Mouse (Mus musculus): ENCODE data around the gene Dusp27. TPM values are rescaled to one million over a fixed set of nuclear protein-coding genes. Genes with fewer than 3 reads are reported as not detected.
"Not testable (repeated sequence)": the region's sequence is repeated elsewhere in the genome, so short reads cannot be mapped to it uniquely, and the experiment has no call there.

Dusp27 gene
- polyA plus RNA-seq, 1 experiment from 2014 or later, result 14.0 TPM

DNA sequence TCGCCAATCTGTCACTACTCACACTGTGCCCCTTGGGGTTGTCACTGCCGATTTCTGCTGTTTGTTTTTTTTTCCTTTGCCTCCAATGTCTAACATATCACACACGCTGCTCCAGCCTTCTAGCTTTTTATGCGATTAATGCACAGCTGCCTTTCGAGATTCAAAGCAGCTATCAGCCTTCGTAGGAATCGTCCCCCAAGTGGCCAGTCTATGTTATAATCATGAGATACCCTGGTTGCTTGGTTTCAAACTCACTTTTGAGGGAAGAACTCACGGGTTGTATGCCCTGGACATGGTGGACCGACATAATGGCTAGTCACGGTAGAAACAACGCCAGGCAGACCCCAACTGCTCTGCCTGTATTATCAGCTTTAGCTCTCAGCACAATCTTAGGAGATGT is 23.6 kb upstream of the Dusp27 start:
- Histone ChIP-seq H3K27me3 (replicated peaks; ENCODE audit: control insufficient read depth, insufficient read depth, low read length) (peaks cover 19% of the 10 kb centered on the region), H3K27ac (replicated peaks; ENCODE audit: low read depth, low read length) (no peak overlapping the region), H3K4me3 (ENCODE audit: low read depth, low read length) (no peak overlapping the region), H3K4me2 (ENCODE audit: low read depth, low read length) (no peak overlapping the region), H3K36me3 (ENCODE audit: control insufficient read depth, insufficient read depth, low read length) (no peaks in the 10 kb centered on the region), H3K4me1 (ENCODE audit: control insufficient read depth, insufficient read depth, low read length) (0 out of 2 replicates have a peak, but pooled peaks cover 4% of the 10 kb centered on the region), H3K9ac (ENCODE audit: low read depth, low read length) (no peak overlapping the region), H3K9me3 (ENCODE audit: control insufficient read depth, low read length) (no peaks in the 10 kb centered on the region)
- ATAC-seq (ENCODE audit: low read depth) (no peak), DNase-seq (ENCODE audit: low spot score) (peak; percentile 33)
- WGBS, result 52% methylated on average over 11 of the region's 11 CpGs

DNA sequence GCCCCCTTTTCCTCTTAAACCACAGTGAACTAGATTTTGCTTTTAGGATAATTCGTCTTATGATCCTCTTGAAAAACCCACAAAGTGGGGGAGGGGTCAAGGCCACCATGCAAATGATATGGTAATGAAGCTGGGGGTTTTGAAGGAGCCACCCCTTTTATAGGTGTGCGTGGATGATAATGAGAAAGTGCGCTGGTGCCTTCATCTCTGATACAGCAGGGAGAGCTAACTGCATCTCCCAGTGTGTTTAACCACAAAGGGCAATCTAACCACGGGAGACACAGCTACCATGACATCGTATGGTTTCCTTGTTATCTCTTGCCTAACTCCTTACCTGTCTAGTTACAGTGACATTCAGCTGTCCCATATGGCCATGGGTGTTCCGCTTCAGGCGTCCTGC is 22.3 kb upstream of the Dusp27 start:
- peaks cover 12% of the 10 kb centered on the region for H3K27me3 ChIP-seq (replicated peaks; ENCODE audit: control insufficient read depth, insufficient read depth, low read length)
- H3K9ac ChIP-seq (ENCODE audit: low read depth, low read length), result no peak overlapping the region
- 0 out of 2 replicates have a peak, but pooled peaks cover 4% of the 10 kb centered on the region for H3K4me1 ChIP-seq (ENCODE audit: control insufficient read depth, insufficient read depth, low read length)
- no peak overlapping the region for H3K4me3 ChIP-seq (ENCODE audit: low read depth, low read length)
- no peaks in the 10 kb centered on the region for H3K9me3 ChIP-seq (ENCODE audit: control insufficient read depth, low read length)
- no peak overlapping the region for H3K27ac ChIP-seq (replicated peaks; ENCODE audit: low read depth, low read length)
- DNase-seq (ENCODE audit: low spot score), result no peak
- no peak for ATAC-seq (ENCODE audit: low read depth)
- H3K36me3 ChIP-seq (ENCODE audit: control insufficient read depth, insufficient read depth, low read length), result no peaks in the 10 kb centered on the region
- 84% methylated on average over 7 of the region's 7 CpGs for WGBS
- H3K4me2 ChIP-seq (ENCODE audit: low read depth, low read length), result no peak overlapping the region

DNA sequence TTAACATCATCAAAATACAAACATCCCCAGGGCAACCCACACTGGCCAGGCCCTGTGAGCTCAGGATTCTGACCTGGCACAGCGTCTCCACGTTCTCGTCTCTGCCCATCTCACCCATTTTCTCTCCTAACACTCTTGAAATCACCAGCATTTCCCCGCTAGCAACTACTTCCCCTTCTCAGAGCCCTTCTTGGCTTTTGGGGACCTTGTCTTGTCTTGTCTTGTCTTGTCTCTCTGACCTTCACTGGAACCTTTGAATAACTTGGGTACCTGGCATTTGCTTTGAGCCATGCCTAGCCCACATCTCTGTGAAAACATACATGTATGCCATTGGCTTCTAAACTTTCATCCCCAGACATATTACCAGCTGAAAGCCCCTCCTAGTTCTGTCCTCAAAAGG is 21.7 kb upstream of the Dusp27 start:
- no peaks in the 10 kb centered on the region for H3K9me3 ChIP-seq (ENCODE audit: control insufficient read depth, low read length)
- peaks cover 6% of the 10 kb centered on the region for H3K27me3 ChIP-seq (replicated peaks; ENCODE audit: control insufficient read depth, insufficient read depth, low read length)
- H3K4me2 ChIP-seq (ENCODE audit: low read depth, low read length), result no peak overlapping the region
- DNase-seq (ENCODE audit: low spot score), result no peak
- WGBS, result 81% methylated on average over 4 of the region's 4 CpGs
- no peaks in the 10 kb centered on the region for H3K36me3 ChIP-seq (ENCODE audit: control insufficient read depth, insufficient read depth, low read length)
- H3K9ac ChIP-seq (ENCODE audit: low read depth, low read length), result no peak overlapping the region
- no peak overlapping the region for H3K27ac ChIP-seq (replicated peaks; ENCODE audit: low read depth, low read length)
- no peak overlapping the region for H3K4me3 ChIP-seq (ENCODE audit: low read depth, low read length)
- H3K4me1 ChIP-seq (ENCODE audit: control insufficient read depth, insufficient read depth, low read length), result 0 out of 2 replicates have a peak, but pooled peaks cover 4% of the 10 kb centered on the region
- no peak for ATAC-seq (ENCODE audit: low read depth)

DNA sequence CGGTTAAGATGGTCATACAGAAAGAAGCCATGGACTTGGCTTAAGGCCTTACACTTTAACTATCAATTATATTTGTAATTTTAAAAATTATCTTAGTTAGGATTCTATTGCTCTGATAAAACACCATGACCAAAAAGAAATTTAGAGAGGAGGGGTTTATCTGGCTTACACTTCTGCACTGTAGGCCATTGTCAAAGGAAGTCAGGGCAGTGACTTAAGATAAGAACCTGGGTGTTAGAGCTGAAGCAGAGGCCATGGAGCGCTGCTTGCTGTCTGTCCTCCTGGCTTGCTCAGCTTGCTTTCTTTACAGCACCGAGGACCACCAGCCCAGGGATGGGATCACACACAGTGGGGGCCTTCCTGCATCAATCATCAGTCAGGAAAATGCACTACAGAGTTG is 19.9 kb upstream of the Dusp27 start:
- Histone ChIP-seq H3K4me1 (ENCODE audit: control insufficient read depth, insufficient read depth, low read length) (no peaks in the 10 kb centered on the region), H3K9ac (ENCODE audit: low read depth, low read length) (no peak overlapping the region), H3K4me2 (ENCODE audit: low read depth, low read length) (no peak overlapping the region), H3K9me3 (ENCODE audit: control insufficient read depth, low read length) (no peaks in the 10 kb centered on the region), H3K27me3 (replicated peaks; ENCODE audit: control insufficient read depth, insufficient read depth, low read length) (0 out of 2 replicates have a peak, but pooled peaks cover 5% of the 10 kb centered on the region), H3K36me3 (ENCODE audit: control insufficient read depth, insufficient read depth, low read length) (no peaks in the 10 kb centered on the region), H3K27ac (replicated peaks; ENCODE audit: low read depth, low read length) (no peak overlapping the region), H3K4me3 (ENCODE audit: low read depth, low read length) (no peak overlapping the region)
- WGBS, result 66% methylated on average over 3 of the region's 3 CpGs
- ATAC-seq (ENCODE audit: low read depth), result no peak
- no peak for DNase-seq (ENCODE audit: low spot score)

DNA sequence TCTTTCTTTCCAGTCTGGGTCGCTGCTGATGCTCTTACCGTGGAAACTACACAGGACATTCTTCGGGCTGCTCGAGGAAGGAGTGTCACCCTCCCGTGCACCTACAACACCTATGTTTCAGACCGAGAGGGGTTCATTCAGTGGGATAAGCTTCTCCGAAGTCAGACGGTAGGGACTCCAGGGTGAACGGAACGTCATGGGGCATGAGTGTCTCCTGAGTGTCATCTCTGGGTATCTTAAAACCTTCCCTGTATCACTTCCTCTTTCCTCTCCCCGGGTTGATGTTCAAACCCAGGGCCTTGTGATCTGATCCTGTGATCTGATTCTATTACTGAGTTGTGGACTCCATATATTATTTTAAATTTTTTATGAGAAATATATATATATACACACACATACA is 18.9 kb upstream of the Dusp27 start:
- 83% methylated on average over 11 of the region's 11 CpGs for WGBS
- Histone ChIP-seq H3K36me3 (ENCODE audit: control insufficient read depth, insufficient read depth, low read length) (no peaks in the 10 kb centered on the region), H3K27me3 (replicated peaks; ENCODE audit: control insufficient read depth, insufficient read depth, low read length) (no peaks in the 10 kb centered on the region), H3K9ac (ENCODE audit: low read depth, low read length) (no peak overlapping the region), H3K4me2 (ENCODE audit: low read depth, low read length) (no peak overlapping the region), H3K4me3 (ENCODE audit: low read depth, low read length) (no peak overlapping the region), H3K4me1 (ENCODE audit: control insufficient read depth, insufficient read depth, low read length) (no peaks in the 10 kb centered on the region), H3K9me3 (ENCODE audit: control insufficient read depth, low read length) (no peaks in the 10 kb centered on the region), H3K27ac (replicated peaks; ENCODE audit: low read depth, low read length) (no peak overlapping the region)
- no peak for DNase-seq (ENCODE audit: low spot score)
- no peak for ATAC-seq (ENCODE audit: low read depth)

DNA sequence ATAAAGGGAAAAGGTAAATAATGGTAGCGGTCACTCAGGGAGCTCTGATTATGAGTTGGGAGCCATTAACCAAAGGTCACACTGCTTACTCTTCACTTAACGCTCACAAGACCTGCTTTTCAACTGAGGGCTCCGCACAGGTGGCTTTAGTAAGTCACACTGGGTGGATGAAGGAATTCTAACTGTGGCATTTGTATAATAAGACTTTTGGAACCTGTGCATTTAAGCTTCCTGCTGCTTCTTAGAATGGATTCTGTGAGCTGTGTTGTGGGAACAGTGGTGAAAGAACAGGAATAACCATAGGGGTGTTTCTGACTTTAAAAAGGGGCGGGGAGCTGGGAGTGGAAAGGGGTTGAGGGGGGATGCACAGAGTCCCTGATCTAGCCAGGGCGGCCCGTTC is 14.6 kb upstream of the Dusp27 start:
- H3K9me3 ChIP-seq (ENCODE audit: control insufficient read depth, low read length), result no peaks in the 10 kb centered on the region
- no peaks in the 10 kb centered on the region for H3K27me3 ChIP-seq (replicated peaks; ENCODE audit: control insufficient read depth, insufficient read depth, low read length)
- WGBS, result 74% methylated on average over 6 of the region's 6 CpGs
- no peaks in the 10 kb centered on the region for H3K4me1 ChIP-seq (ENCODE audit: control insufficient read depth, insufficient read depth, low read length)
- ATAC-seq (ENCODE audit: low read depth) (no peak), DNase-seq (ENCODE audit: low spot score) (no peak)
- H3K4me3 ChIP-seq (ENCODE audit: low read depth, low read length), result no peak overlapping the region
- H3K4me2 ChIP-seq (ENCODE audit: low read depth, low read length), result no peak overlapping the region
- no peak overlapping the region for H3K9ac ChIP-seq (ENCODE audit: low read depth, low read length)
- no peak overlapping the region for H3K27ac ChIP-seq (replicated peaks; ENCODE audit: low read depth, low read length)
- no peaks in the 10 kb centered on the region for H3K36me3 ChIP-seq (ENCODE audit: control insufficient read depth, insufficient read depth, low read length)

DNA sequence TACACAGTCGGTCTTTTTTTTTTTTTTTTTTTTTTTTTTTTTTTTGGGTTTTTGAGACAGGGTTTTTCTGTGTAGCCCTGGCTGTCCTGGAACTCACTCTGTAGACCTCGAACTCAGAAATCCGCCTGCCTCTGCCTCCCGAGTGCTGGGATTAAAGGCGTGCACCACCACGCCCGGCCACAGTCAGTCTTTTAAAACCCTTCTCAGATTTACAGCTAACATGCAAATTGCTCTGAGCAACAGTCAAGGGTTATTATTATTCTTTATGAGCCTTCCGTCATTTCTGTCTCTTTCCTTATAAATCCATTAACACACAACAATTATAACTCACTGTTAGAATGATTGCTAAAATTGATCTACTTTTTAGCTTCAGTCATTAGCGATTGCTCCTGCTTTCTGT is 14.1 kb upstream of the Dusp27 start:
- H3K27me3 ChIP-seq (replicated peaks; ENCODE audit: control insufficient read depth, insufficient read depth, low read length); H3K4me1 ChIP-seq (ENCODE audit: control insufficient read depth, insufficient read depth, low read length); DNase-seq (ENCODE audit: low spot score); ATAC-seq (ENCODE audit: low read depth); H3K9ac ChIP-seq (ENCODE audit: low read depth, low read length); H3K27ac ChIP-seq (replicated peaks; ENCODE audit: low read depth, low read length); H3K4me2 ChIP-seq (ENCODE audit: low read depth, low read length); H3K36me3 ChIP-seq (ENCODE audit: control insufficient read depth, insufficient read depth, low read length); H3K9me3 ChIP-seq (ENCODE audit: control insufficient read depth, low read length); H3K4me3 ChIP-seq (ENCODE audit: low read depth, low read length): not testable (repeated sequence)
- WGBS, result 88% methylated on average over 9 of the region's 9 CpGs

DNA sequence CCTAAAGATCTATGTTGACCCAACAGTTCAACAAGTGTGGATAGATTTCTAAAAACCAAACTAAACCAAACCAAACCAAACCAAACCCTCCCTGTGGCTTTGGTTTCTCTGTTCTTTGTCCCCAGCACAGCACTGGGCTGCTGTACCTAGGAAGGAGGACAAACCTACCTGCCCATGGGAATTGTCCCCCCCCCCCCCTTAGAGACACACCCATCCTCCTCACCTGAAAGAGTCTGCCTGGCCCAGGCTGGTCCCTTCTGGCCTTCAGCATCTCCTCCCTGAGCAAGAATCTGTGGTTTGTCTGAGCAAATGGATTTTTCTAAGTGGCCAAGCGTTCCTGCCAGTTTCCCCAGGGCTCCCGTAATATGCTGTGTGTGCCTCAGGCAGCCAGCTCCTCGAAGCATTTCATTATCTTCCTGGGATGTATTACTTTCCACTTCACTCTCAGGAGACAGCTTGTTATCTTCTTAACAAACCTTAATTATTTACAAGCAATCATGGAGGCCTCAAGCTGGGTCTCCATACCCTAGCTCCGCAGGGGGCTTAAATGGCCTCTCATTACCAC is 12.0 kb upstream of the Dusp27 start:
- Histone ChIP-seq H3K36me3 (ENCODE audit: control insufficient read depth, insufficient read depth, low read length) (no peaks in the 10 kb centered on the region), H3K4me1 (ENCODE audit: control insufficient read depth, insufficient read depth, low read length) (no peaks in the 10 kb centered on the region), H3K4me3 (ENCODE audit: low read depth, low read length) (no peak overlapping the region), H3K9me3 (ENCODE audit: control insufficient read depth, low read length) (no peaks in the 10 kb centered on the region), H3K9ac (ENCODE audit: low read depth, low read length) (no peak overlapping the region), H3K27ac (replicated peaks; ENCODE audit: low read depth, low read length) (no peak overlapping the region), H3K27me3 (replicated peaks; ENCODE audit: control insufficient read depth, insufficient read depth, low read length) (no peaks in the 10 kb centered on the region), H3K4me2 (ENCODE audit: low read depth, low read length) (no peak overlapping the region)
- DNase-seq (ENCODE audit: low spot score) (peak; percentile 21), ATAC-seq (ENCODE audit: low read depth) (0 out of 2 replicates have a peak, but pooled peaks have one; percentile 60)
- 48% methylated on average over 4 of the region's 4 CpGs for WGBS

DNA sequence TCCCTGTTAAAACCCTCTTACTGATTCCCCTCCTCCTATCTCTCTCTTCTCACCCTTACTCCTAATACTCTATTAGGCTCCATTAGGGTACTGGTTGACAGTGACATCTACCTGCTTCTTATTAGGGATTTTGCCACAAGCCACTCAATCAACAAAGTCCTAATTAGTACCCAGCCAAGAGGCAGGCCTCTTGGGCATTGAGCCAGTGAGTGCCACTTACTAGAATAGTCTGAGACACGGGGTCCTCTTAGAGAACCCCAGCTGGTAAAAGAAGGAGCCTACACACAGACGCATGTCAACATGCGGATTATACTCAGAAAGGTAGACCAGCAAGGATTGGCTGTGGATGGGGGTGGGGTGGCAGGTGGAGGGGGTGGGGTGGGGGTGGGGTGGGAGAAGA is 11.4 kb upstream of the Dusp27 start:
- no peak for ATAC-seq (ENCODE audit: low read depth)
- 74% methylated on average over 3 of the region's 3 CpGs for WGBS
- H3K9ac ChIP-seq (ENCODE audit: low read depth, low read length), result no peak overlapping the region

More for the DNA sequence above, 11.4 kb upstream of the Dusp27 start:
- Histone ChIP-seq H3K4me2 (ENCODE audit: low read depth, low read length) (no peak overlapping the region), H3K36me3 (ENCODE audit: control insufficient read depth, insufficient read depth, low read length) (no peaks in the 10 kb centered on the region), H3K27me3 (replicated peaks; ENCODE audit: control insufficient read depth, insufficient read depth, low read length) (no peaks in the 10 kb centered on the region), H3K4me3 (ENCODE audit: low read depth, low read length) (no peak overlapping the region), H3K4me1 (ENCODE audit: control insufficient read depth, insufficient read depth, low read length) (no peaks in the 10 kb centered on the region), H3K9me3 (ENCODE audit: control insufficient read depth, low read length) (no peaks in the 10 kb centered on the region), H3K27ac (replicated peaks; ENCODE audit: low read depth, low read length) (no peak overlapping the region)
- no peak for DNase-seq (ENCODE audit: low spot score)
